Mouse (Mus musculus) stomach, postnatal 0 days (tissue): ENCODE results near the gene Casp6.

Experiments
- CTCF ChIP-seq: IDR thresholded peaks from 2 replicates; pipeline ENCODE4 v1.5.1; 2016; ENCODE audit warnings: antibody characterized with exemption, low read depth, mild to moderate bottlenecking, moderate library complexity
- EP300 ChIP-seq: optimal IDR thresholded peaks from 2 replicates; pipeline ENCODE3; 2016; ENCODE audit warnings: antibody characterized with exemption

GRCm38 (mm10) chr3:129878405-129879021 is 22.7 kb upstream of the Casp6 start, which contains the start of gene Pla2g12a:
- peak; percentile 49 for TF ChIP-seq CTCF
- TF ChIP-seq EP300: no peak
